Mouse (Mus musculus) lung, postnatal 0 days (tissue): ENCODE measurements at regions not wholly inside any gene's neighbourhood (a gene's known extent, or its start where the extent isn't known, plus 50 kb on each side); places are given as distances from the start of the nearest gene placed in this dataset.

Experiments
- CTCF ChIP-seq: IDR thresholded peaks from 2 replicates; pipeline ENCODE4 v1.5.1; 2016; ENCODE audit warnings: antibody characterized with exemption, mild to moderate bottlenecking
- EP300 ChIP-seq: IDR thresholded peaks from 2 replicates; pipeline ENCODE4 v1.6.1; 2016; ENCODE audit warnings: antibody characterized with exemption, mild to moderate bottlenecking, control low read depth

GRCm38 (mm10) chr9:17272616-17273015 is 771.5 kb upstream of the Fat3 start:
- TF ChIP-seq CTCF, result no peak
- no peak for TF ChIP-seq EP300
